Mouse (Mus musculus) small intestine, adult 2 months (tissue): ENCODE data around the gene Retreg1. TPM values are rescaled to one million over a fixed set of nuclear protein-coding genes. Genes with fewer than 3 reads are reported as not detected.

ENCODE experiments used
- H3K27ac ChIP-seq: fragments of 200-500 bp; 2 replicates; pipeline ENCODE4 v1.5.1; 2012; ENCODE audit warnings: low read depth, low read length, control low read depth, inconsistent platforms; ENCODE audit not compliant: insufficient read depth
- H3K27me3 ChIP-seq: fragments of 200-500 bp; 2 replicates; pipeline ENCODE4 v1.6.1; 2012; ENCODE audit warnings: mild to moderate bottlenecking, moderate library complexity, low read length, inconsistent platforms; ENCODE audit not compliant: control insufficient read depth, insufficient read depth
- H3K36me3 ChIP-seq: fragments of 200-500 bp; 2 replicates; pipeline ENCODE4 v1.6.1; 2012; ENCODE audit warnings: mild to moderate bottlenecking, low read length, control low read depth, inconsistent platforms; ENCODE audit not compliant: control insufficient read depth, insufficient read depth
- H3K4me1 ChIP-seq: fragments of 200-500 bp; 2 replicates; pipeline ENCODE4 v1.6.1; 2012; ENCODE audit warnings: low read length, inconsistent platforms, mixed read lengths; ENCODE audit not compliant: control insufficient read depth, insufficient read depth, insufficient read length
- H3K4me3 ChIP-seq: fragments of 200-500 bp; 2 replicates; pipeline ENCODE4 v1.5.1; 2012; ENCODE audit warnings: low read depth, mild to moderate bottlenecking, control low read depth, inconsistent platforms, low read length, moderate library complexity
- CTCF ChIP-seq: fragments of 200-500 bp; IDR thresholded peaks from 2 replicates; pipeline ENCODE4 v1.5.1; 2012; ENCODE audit warnings: low read depth, mild to moderate bottlenecking, control low read depth, inconsistent platforms, low read length, moderate library complexity, mixed read lengths; ENCODE audit not compliant: insufficient replicate concordance, insufficient read length; ENCODE audit errors: extremely low read depth
- POLR2A ChIP-seq: fragments of 200-500 bp; IDR thresholded peaks from 2 replicates; pipeline ENCODE4 v1.6.1; 2012; ENCODE audit warnings: low read depth, mild to moderate bottlenecking, control low read depth, inconsistent platforms, low read length, moderate library complexity
- WGBS: fragments of 180-500 bp; shearing (Covaris S2); methylation state at CpG from one replicate; pipeline ENCODE4 v1.1.7; 2018; 5-methylcytosine and 5-hydroxymethylcytosine counted together
- polyA plus RNA-seq: library from polyadenylated mRNA; depleted of rRNA; stranded (reverse); fragments of >200 nt; gene quantifications from 2 replicates; pipeline ENCODE4 v1.2.3, GENCODE M21; 2012

The Retreg1 gene
- polyA plus RNA-seq, 1 experiment: 7.5 TPM

DNA sequence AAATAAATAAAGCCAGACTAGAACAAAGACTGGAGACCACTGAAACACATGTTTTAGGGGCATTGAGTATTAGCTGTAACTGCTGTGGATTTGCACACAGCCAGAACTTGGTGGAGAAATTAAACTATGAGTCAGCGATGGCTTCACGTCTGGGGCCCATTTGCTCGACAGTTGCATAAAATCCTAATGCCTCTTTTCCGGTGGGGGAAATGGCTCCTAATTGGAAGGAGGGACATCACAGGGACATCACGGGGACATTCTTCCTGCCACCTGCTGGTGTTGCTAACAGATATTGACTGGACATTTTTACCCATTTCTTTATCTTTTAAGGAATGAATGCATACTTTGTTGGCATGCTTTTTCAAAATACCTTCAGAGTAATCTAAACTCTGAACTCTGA is 26.1 kb downstream of the Retreg1 start:
- Histone ChIP-seq H3K27me3 (no peaks in the 10 kb centered on the region), H3K36me3 (no peaks in the 10 kb centered on the region), H3K4me3 (no peak overlapping the region), H3K4me1 (no peaks in the 10 kb centered on the region), H3K27ac (no peak overlapping the region)
- TF ChIP-seq POLR2A: no peak
- no peak for TF ChIP-seq CTCF
- WGBS: 83% methylated on average over 5 of the region's 5 CpGs

- H3K4me3 ChIP-seq: no peak overlapping the region
- no peaks in the 10 kb centered on the region for H3K27me3 ChIP-seq
- no peaks in the 10 kb centered on the region for H3K36me3 ChIP-seq
- 0 out of 2 replicates have a peak, but pooled peaks cover 1% of the 10 kb centered on the region for H3K4me1 ChIP-seq
- TF ChIP-seq POLR2A: no peak
- no peak for TF ChIP-seq CTCF
- WGBS: 81% methylated on average over 7 of the region's 7 CpGs
- H3K27ac ChIP-seq: no peak overlapping the region
Observed at GRCm38 (mm10) chr15:25871470-25871869, 28.5 kb downstream of the Retreg1 start.

GRCm38 (mm10) chr15:25872118-25872517 is 29.1 kb downstream of the Retreg1 start:
- Histone ChIP-seq H3K27me3 (no peaks in the 10 kb centered on the region), H3K27ac (no peak overlapping the region), H3K4me3 (no peak overlapping the region), H3K4me1 (0 out of 2 replicates have a peak, but pooled peaks cover 1% of the 10 kb centered on the region), H3K36me3 (no peaks in the 10 kb centered on the region)
- no peak for TF ChIP-seq CTCF
- 46% methylated on average over 9 of the region's 9 CpGs for WGBS

DNA sequence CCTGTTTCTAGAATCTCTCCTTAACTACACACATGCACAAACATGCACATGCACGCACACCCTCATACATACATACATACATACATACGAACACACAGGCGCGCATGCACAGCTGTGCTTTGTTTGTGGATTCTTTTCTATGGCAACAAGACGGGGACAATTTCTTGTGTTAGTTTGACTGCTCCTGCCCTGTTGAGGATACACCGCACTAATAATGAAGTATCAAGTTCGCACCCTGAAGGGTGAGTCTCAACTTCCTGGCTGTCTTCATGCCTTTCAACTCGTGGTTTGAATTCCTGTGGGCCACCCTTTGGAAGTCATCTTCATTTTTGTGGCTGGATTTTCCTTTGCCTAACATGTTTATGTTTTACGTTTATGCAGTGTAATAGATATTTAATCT is 29.7 kb downstream of the Retreg1 start:
- no peak for TF ChIP-seq CTCF
- no peak for TF ChIP-seq POLR2A
- no peak overlapping the region for H3K27ac ChIP-seq
- H3K4me3 ChIP-seq: no peak overlapping the region
- H3K4me1 ChIP-seq: 0 out of 2 replicates have a peak, but pooled peaks cover 1% of the 10 kb centered on the region
- H3K36me3 ChIP-seq: no peaks in the 10 kb centered on the region
- 84% methylated on average over 9 of the region's 9 CpGs for WGBS
- no peaks in the 10 kb centered on the region for H3K27me3 ChIP-seq

DNA sequence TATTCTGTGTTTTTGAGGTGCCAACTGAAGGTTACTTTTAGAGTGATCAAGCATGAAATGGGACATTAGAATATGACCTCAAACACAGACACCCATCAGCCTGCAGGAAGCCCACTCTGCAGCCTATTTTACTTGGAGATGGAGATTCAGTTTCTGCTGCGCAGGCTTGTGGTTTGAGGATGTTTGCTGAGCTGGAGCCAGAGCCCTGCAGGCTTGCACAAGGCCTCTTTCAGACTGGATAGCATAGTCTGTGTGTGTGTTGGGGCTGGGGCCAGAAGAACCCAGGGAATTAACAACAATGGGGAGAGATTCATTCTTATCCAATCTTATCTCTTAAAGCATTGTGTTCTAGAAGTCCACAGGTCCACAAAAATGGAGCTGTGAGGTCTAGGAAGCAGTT is 30.6 kb downstream of the Retreg1 start:
- TF ChIP-seq POLR2A (no peak), CTCF (no peak)

DNA sequence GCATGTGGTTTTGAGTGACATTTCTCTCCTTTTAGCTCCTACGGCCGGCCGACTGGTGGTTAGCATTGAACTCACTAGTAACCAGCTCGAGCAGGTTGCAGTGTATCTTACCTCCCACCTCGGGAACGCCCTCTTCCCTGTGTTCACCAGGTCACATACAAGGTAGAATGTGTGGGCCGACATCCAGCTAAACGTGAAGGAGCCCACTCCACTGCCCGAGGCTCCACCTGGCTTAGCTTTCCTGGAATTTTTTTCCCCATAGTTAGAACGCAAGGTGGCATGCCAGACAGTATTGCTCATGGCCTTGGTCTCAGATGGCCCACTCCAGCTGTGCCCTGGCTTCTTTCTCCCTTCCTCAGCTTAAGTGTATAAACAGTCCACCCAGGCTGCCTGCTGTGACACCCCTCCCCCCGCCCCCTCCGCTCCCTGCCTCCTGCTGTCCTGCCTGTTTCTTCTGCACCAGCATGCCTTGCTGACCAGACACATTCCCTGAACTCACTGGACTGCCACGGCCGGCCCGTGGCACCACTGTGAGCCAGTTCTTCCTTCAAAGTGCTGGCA is 33.7 kb downstream of the Retreg1 start:
- Histone ChIP-seq H3K36me3 (no peaks in the 10 kb centered on the region), H3K27me3 (no peaks in the 10 kb centered on the region), H3K4me3 (no peak overlapping the region), H3K27ac (no peak overlapping the region), H3K4me1 (0 out of 2 replicates have a peak, but pooled peaks cover 1% of the 10 kb centered on the region)
- no peak for TF ChIP-seq POLR2A
- WGBS: 62% methylated on average over 15 of the region's 15 CpGs

More for the DNA sequence above, 30.6 kb downstream of the Retreg1 start:
- H3K4me1 ChIP-seq: 0 out of 2 replicates have a peak, but pooled peaks cover 1% of the 10 kb centered on the region
- no peaks in the 10 kb centered on the region for H3K36me3 ChIP-seq
- H3K27me3 ChIP-seq: no peaks in the 10 kb centered on the region
- 76% methylated on average over 1 of the region's 1 CpGs for WGBS
- H3K27ac ChIP-seq: no peak overlapping the region
- H3K4me3 ChIP-seq: no peak overlapping the region

DNA sequence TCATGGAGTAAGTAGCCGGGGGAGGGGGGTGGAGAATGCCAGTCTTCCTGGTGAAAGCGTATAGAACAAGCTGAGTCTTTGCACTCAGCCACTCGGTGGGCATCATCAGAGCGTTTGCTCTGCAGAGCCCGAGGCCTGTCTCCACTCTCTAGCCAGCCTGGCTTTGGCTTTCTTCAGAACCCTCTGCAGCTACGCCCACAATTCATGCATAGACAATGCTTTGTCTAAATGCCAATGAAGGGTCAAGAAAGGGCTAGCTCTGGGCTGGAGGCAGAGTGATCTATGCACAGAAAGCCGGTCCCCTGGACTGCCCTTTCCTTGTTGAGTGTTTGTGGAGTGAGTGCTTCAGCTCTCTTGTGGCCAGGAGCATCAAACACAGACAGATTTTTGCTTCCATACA is 34.8 kb downstream of the Retreg1 start:
- Histone ChIP-seq H3K4me1 (0 out of 2 replicates have a peak, but pooled peaks cover 1% of the 10 kb centered on the region), H3K36me3 (no peaks in the 10 kb centered on the region), H3K27ac (no peak overlapping the region), H3K4me3 (no peak overlapping the region), H3K27me3 (no peaks in the 10 kb centered on the region)
- no peak for TF ChIP-seq POLR2A
- no peak for TF ChIP-seq CTCF
- 80% methylated on average over 7 of the region's 7 CpGs for WGBS

GRCm38 (mm10) chr15:25879229-25879628 is 36.2 kb downstream of the Retreg1 start:
- Histone ChIP-seq H3K4me1 (0 out of 2 replicates have a peak, but pooled peaks cover 1% of the 10 kb centered on the region), H3K36me3 (no peaks in the 10 kb centered on the region), H3K27me3 (no peaks in the 10 kb centered on the region), H3K27ac (no peak overlapping the region), H3K4me3 (no peak overlapping the region)
- TF ChIP-seq POLR2A (no peak), CTCF (no peak)
- WGBS: 52% methylated on average over 6 of the region's 6 CpGs
